Mouse (Mus musculus) MEL (cell line): Measurements from ENCODE around the gene Myo3a. TPM values are rescaled to one million over a fixed set of nuclear protein-coding genes. Genes with fewer than 3 reads are reported as not detected.

Source experiments
- DNase-seq: peaks from one replicate; pipeline ENCODE4 v3.0.0; 2011; ENCODE audit warnings: low read depth, low spot score
- H3K27ac ChIP-seq: 2 replicates; pipeline ENCODE4 v1.5.1; 2012; ENCODE audit warnings: low read depth, mild to moderate bottlenecking, control low read depth, low read length, moderate library complexity; ENCODE audit not compliant: control insufficient read depth
- H3K27me3 ChIP-seq, 2 experiments: fragments of 150-350 bp in 1 of 2; sonication (generic) in 1 of 2; 2 replicates each; pipeline ENCODE4 v1.6.1; 2012; ENCODE audit warnings: low read length in 2 of 2, mild to moderate bottlenecking in 2 of 2, improper control_type of control experiment in 1 of 2, moderate library complexity in 1 of 2; ENCODE audit not compliant: insufficient read depth in 2 of 2, control insufficient read depth in 1 of 2
- H3K36me3 ChIP-seq, 2 experiments: 2 replicates each; pipeline ENCODE4 v1.6.1; 2012 to 2014; ENCODE audit warnings: low read length in 2 of 2, improper control_type of control experiment in 1 of 2, inconsistent platforms in 1 of 2, mild to moderate bottlenecking in 1 of 2; ENCODE audit not compliant: insufficient read depth in 2 of 2, control insufficient read depth in 1 of 2
- H3K4me1 ChIP-seq, 2 experiments: fragments of 150-350 bp in 1 of 2; sonication (generic) in 1 of 2; 2 replicates each; pipeline ENCODE4 v1.6.1; 2012; ENCODE audit warnings: low read length in 2 of 2, improper control_type of control experiment in 1 of 2, mild to moderate bottlenecking in 1 of 2; ENCODE audit not compliant: insufficient read depth in 2 of 2, control insufficient read depth in 1 of 2
- H3K4me3 ChIP-seq, 2 experiments: fragments of 150-350 bp in 1 of 2; sonication (generic) in 1 of 2; 2 replicates each; pipeline ENCODE4 v1.5.1; 2012; ENCODE audit warnings: low read depth in 2 of 2, low read length in 2 of 2, mild to moderate bottlenecking in 2 of 2, moderate library complexity in 2 of 2, control low read depth in 1 of 2, improper control_type of control experiment in 1 of 2; ENCODE audit not compliant: control insufficient read depth in 1 of 2, insufficient read depth in 1 of 2
- H3K79me2 ChIP-seq: 2 replicates; pipeline ENCODE4 v1.6.1; 2012; ENCODE audit warnings: mild to moderate bottlenecking, low read length, moderate library complexity; ENCODE audit not compliant: control insufficient read depth, poor library complexity, insufficient read depth
- H3K9ac ChIP-seq: 2 replicates; pipeline ENCODE4 v1.6.1; 2012; ENCODE audit warnings: low read depth, mild to moderate bottlenecking, control low read depth, low read length, moderate library complexity; ENCODE audit not compliant: control insufficient read depth, poor library complexity, severe bottlenecking
- H3K9me3 ChIP-seq: fragments of 150-350 bp; sonication (generic); replicated peaks from 2 replicates; pipeline ENCODE4 v1.6.1; 2012; ENCODE audit warnings: mild to moderate bottlenecking, low read length, improper control_type of control experiment, moderate library complexity; ENCODE audit not compliant: insufficient read depth
- CTCF ChIP-seq, 3 experiments: IDR thresholded peaks in 2 of 3; conservative IDR thresholded peaks in 1 of 3; 2 replicates each; pipeline ENCODE4 v1.5.1; 2011 to 2012; ENCODE audit warnings: low read length in 3 of 3, low read depth in 2 of 3, mild to moderate bottlenecking in 2 of 3, improper control_type of control experiment in 1 of 3, inconsistent platforms in 1 of 3, mixed read lengths in 1 of 3, moderate library complexity in 1 of 3; ENCODE audit not compliant: control insufficient read depth in 1 of 3, insufficient read depth in 1 of 3, poor library complexity in 1 of 3, severe bottlenecking in 1 of 3
- ETS1 ChIP-seq: IDR thresholded peaks from 2 replicates; pipeline ENCODE4 v1.6.1; 2012; ENCODE audit warnings: low read depth, mild to moderate bottlenecking, inconsistent platforms, low read length, improper control_type of control experiment, moderate library complexity
- JUND ChIP-seq: IDR thresholded peaks from 2 replicates; pipeline ENCODE4 v1.6.1; 2011; ENCODE audit warnings: low read depth, mild to moderate bottlenecking, improper control_type of control experiment, low read length
- MAFK ChIP-seq: IDR thresholded peaks from 2 replicates; pipeline ENCODE4 v1.6.1; 2011; ENCODE audit warnings: low read depth, mild to moderate bottlenecking, low read length, improper control_type of control experiment, borderline replicate concordance
- MAX ChIP-seq: IDR thresholded peaks from 2 replicates; pipeline ENCODE4 v1.6.1; 2011; ENCODE audit warnings: low read length, improper control_type of control experiment
- MXI1 ChIP-seq: IDR thresholded peaks from 2 replicates; pipeline ENCODE4 v1.6.1; 2011; ENCODE audit warnings: mild to moderate bottlenecking, low read depth, low read length, improper control_type of control experiment
- MYB ChIP-seq: IDR thresholded peaks from 2 replicates; pipeline ENCODE4 v1.6.1; 2011; ENCODE audit warnings: mild to moderate bottlenecking, low read depth, low read length, improper control_type of control experiment
- POLR2A ChIP-seq, 2 experiments: IDR thresholded peaks; 2 replicates each; pipeline ENCODE4 v1.6.1; 2011 to 2012; ENCODE audit warnings: low read length in 2 of 2, mild to moderate bottlenecking in 2 of 2, control low read depth in 1 of 2, improper control_type of control experiment in 1 of 2, low read depth in 1 of 2, moderate library complexity in 1 of 2; ENCODE audit not compliant: control insufficient read depth in 1 of 2, insufficient read depth in 1 of 2, poor library complexity in 1 of 2
- POLR2AphosphoS2 ChIP-seq: IDR thresholded peaks from 2 replicates; pipeline ENCODE4 v1.6.1; 2011; ENCODE audit warnings: low read length, improper control_type of control experiment
- RAD21 ChIP-seq: IDR thresholded peaks from 2 replicates; pipeline ENCODE4 v1.6.1; 2011; ENCODE audit warnings: mild to moderate bottlenecking, low read depth, low read length, improper control_type of control experiment
- RCOR1 ChIP-seq: IDR thresholded peaks from 2 replicates; pipeline ENCODE4 v1.6.1; 2012; ENCODE audit warnings: low read depth, mild to moderate bottlenecking, inconsistent platforms, low read length, improper control_type of control experiment
- SIN3A ChIP-seq: IDR thresholded peaks from 2 replicates; pipeline ENCODE4 v1.6.1; 2012; ENCODE audit warnings: low read length, improper control_type of control experiment, inconsistent platforms
- SMC3 ChIP-seq: IDR thresholded peaks from 2 replicates; pipeline ENCODE4 v1.6.1; 2011; ENCODE audit warnings: low read depth, low read length, improper control_type of control experiment
- TAL1 ChIP-seq: IDR thresholded peaks from 2 replicates; pipeline ENCODE4 v1.6.1; 2012; ENCODE audit warnings: mild to moderate bottlenecking, inconsistent platforms, low read length, moderate library complexity, mixed read lengths
- USF1 ChIP-seq: IDR thresholded peaks from 2 replicates; pipeline ENCODE4 v1.6.1; 2014; ENCODE audit warnings: low read depth, mild to moderate bottlenecking, inconsistent platforms, low read length, improper control_type of control experiment, moderate library complexity
- USF2 ChIP-seq, 2 experiments: IDR thresholded peaks; 2 replicates each; pipeline ENCODE4 v1.6.1; 2011 to 2012; ENCODE audit warnings: improper control_type of control experiment in 2 of 2, low read length in 2 of 2, borderline replicate concordance in 1 of 2, inconsistent platforms in 1 of 2, low read depth in 1 of 2, mild to moderate bottlenecking in 1 of 2; ENCODE audit not compliant: insufficient read depth in 1 of 2
- ZC3H11A ChIP-seq: IDR thresholded peaks from 2 replicates; pipeline ENCODE4 v1.6.1; 2012; ENCODE audit warnings: low read depth, mild to moderate bottlenecking, inconsistent platforms, low read length, improper control_type of control experiment
- ZKSCAN1 ChIP-seq: IDR thresholded peaks from 2 replicates; pipeline ENCODE4 v1.6.1; 2012; ENCODE audit warnings: low read depth, mild to moderate bottlenecking, inconsistent platforms, low read length, improper control_type of control experiment, moderate library complexity
- ZMIZ1 ChIP-seq: IDR thresholded peaks from 2 replicates; pipeline ENCODE4 v1.6.1; 2012; ENCODE audit warnings: low read depth, mild to moderate bottlenecking, inconsistent platforms, low read length, improper control_type of control experiment, moderate library complexity
- ZNF384 ChIP-seq: IDR thresholded peaks from 2 replicates; pipeline ENCODE4 v1.6.1; 2012; ENCODE audit warnings: low read depth, mild to moderate bottlenecking, inconsistent platforms, low read length, improper control_type of control experiment
- polyA plus RNA-seq, 2 experiments: library from polyadenylated mRNA; stranded (reverse) in 1 of 2; unstranded in 1 of 2; fragments of >175 nt in 1 of 2; fragments of >200 nt in 1 of 2; gene quantifications; 2 replicates each; pipeline versions ENCODE4 v1.2.1 to v1.2.4; 2012; ENCODE audit warnings: low replicate concordance in 2 of 2, low read depth in 1 of 2; ENCODE audit not compliant: insufficient read length in 2 of 2, insufficient read depth in 1 of 2, missing spikeins in 1 of 2
- total RNA-seq: library from RNA; depleted of rRNA; stranded (reverse); fragments of 300-350 nt; gene quantifications from 2 replicates; pipeline ENCODE4 v1.2.3, GENCODE M21; 2012

Myo3a gene
- total and polyA plus RNA-seq, 3 experiments, result not detected

- no peak for DNase-seq
- Histone ChIP-seq H3K36me3 (no peaks in the 10 kb centered on the region), H3K9ac (no peak overlapping the region), H3K79me2 (no peaks in the 10 kb centered on the region), H3K9me3 (no peaks in the 10 kb centered on the region), H3K4me3 (no peak overlapping the region), H3K27me3 (no peaks in the 10 kb centered on the region; a peak in 1 of 4 replicates), H3K4me1 (no peaks in the 10 kb centered on the region), H3K27ac (no peak overlapping the region)
- TF ChIP-seq ZMIZ1 (no peak), MYB (no peak), ZNF384 (no peak), RAD21 (no peak), MAFK (no peak), CTCF (IDR thresholded peaks at IDR 0.05 in 2 of 3, conservative IDR thresholded peaks at IDR 0.05 in 1 of 3; ENCODE audit: control insufficient read depth in 1 of 3, insufficient read depth in 1 of 3, low read depth in 2 of 3, low read length in 3 of 3, poor library complexity in 1 of 3, severe bottlenecking in 1 of 3) (no peak), MXI1 (no peak), JUND (no peak), USF1 (no peak), ETS1 (no peak), ZC3H11A (no peak), TAL1 (no peak), MAX (no peak), POLR2AphosphoS2 (no peak), SMC3 (no peak), RCOR1 (no peak), USF2 (IDR thresholded peaks at IDR 0.05; ENCODE audit: borderline replicate concordance in 1 of 2, insufficient read depth in 1 of 2, low read depth in 1 of 2, low read length in 2 of 2) (no peak), SIN3A (no peak), POLR2A (IDR thresholded peaks at IDR 0.05; ENCODE audit: control insufficient read depth in 1 of 2, insufficient read depth in 1 of 2, low read depth in 1 of 2, low read length in 2 of 2, poor library complexity in 1 of 2) (no peak), ZKSCAN1 (no peak)
Measured at GRCm38 (mm10) chr2:22620978-22621827, 393.9 kb downstream of the Myo3a start.
